ENCODE assay signal across 8 mouse cellular contexts in genomic region chr16:18617370-18618065, GRCm38 (mm10). TPM values are rescaled to one million over a fixed set of nuclear protein-coding genes. Genes with fewer than 3 reads are reported as not detected.
A peak's percentile ranks its signal among the peaks of the same experiment; 100 is the strongest.
DNase-seq lines count a peak whose midpoint lies in the region; ATAC-seq and TF ChIP-seq lines count a peak whose summit lies in the region.

No protein-coding gene starts in this region.

- peaks cover 14% of the 10 kb centered on the region for H3K4me1 ChIP-seq in G1E (ENCODE audit: insufficient read depth, low read depth, low read length)
- H3K4me1 ChIP-seq in forebrain, postnatal 0 days (ENCODE audit: insufficient read depth): no peaks in the 10 kb centered on the region
- peaks cover 29% of the 10 kb centered on the region for H3K4me1 ChIP-seq in lung, embryonic 15.5 days

- H3K27ac ChIP-seq in forebrain, postnatal 0 days (ENCODE audit: low read depth, low read length): no peak overlapping the region
- peak overlapping the region; percentile 60; the same call in 1 of the 2 replicates for H3K27ac ChIP-seq in layer of hippocampus, adult 2 months
- H3K27ac ChIP-seq in lung, embryonic 15.5 days: no peak overlapping the region

- H3K36me3 ChIP-seq in G1E (replicated peaks): no peaks in the 10 kb centered on the region
- peaks cover 15% of the 10 kb centered on the region for H3K36me3 ChIP-seq in forebrain, postnatal 0 days (ENCODE audit: insufficient read depth)
- 0 out of 2 replicates have a peak, but pooled peaks cover 1% of the 10 kb centered on the region for H3K36me3 ChIP-seq in lung, embryonic 15.5 days

- H3K9ac ChIP-seq in forebrain, postnatal 0 days: peak overlapping the region; percentile 10
- H3K9ac ChIP-seq in lung, embryonic 15.5 days: no peak overlapping the region

- WGBS in forebrain, postnatal 0 days: 2% methylated on average over 27 of the region's 27 CpGs
- 1% methylated on average over 27 of the region's 27 CpGs for WGBS in lung, embryonic 15.5 days

- ATAC-seq in G1E (ENCODE audit: extremely low read depth, insufficient number of reproducible peaks, low FRiP score, poor library complexity, severe bottlenecking): peak; percentile 40
- ATAC-seq in forebrain, postnatal 0 days: peak; percentile 70
- peak; percentile 39; the same call in 1 of the 2 replicates for ATAC-seq in lung, embryonic 15.5 days (ENCODE audit: borderline replicate concordance, extremely low read depth, low FRiP score, low TSS enrichment)

- peaks cover 65% of the 10 kb centered on the region for H3K27me3 ChIP-seq in G1E (ENCODE audit: insufficient read depth, low read length)
- H3K27me3 ChIP-seq in forebrain, postnatal 0 days (ENCODE audit: insufficient read depth, low read length): peaks cover 10% of the 10 kb centered on the region
- peaks cover 54% of the 10 kb centered on the region for H3K27me3 ChIP-seq in lung, embryonic 15.5 days

- peak overlapping the region; percentile 52 for H3K4me2 ChIP-seq in forebrain, postnatal 0 days (ENCODE audit: low read depth)
- H3K4me2 ChIP-seq in lung, embryonic 15.5 days: peak overlapping the region; percentile 47

- peak overlapping the region; percentile 52; the same call in 1 of the 2 replicates for H3K4me3 ChIP-seq in G1E (ENCODE audit: low read depth, low read length)
- H3K4me3 ChIP-seq in forebrain, postnatal 0 days (ENCODE audit: low read depth, low read length): peak overlapping the region; percentile 24
- peak overlapping the region; percentile 38 for H3K4me3 ChIP-seq in layer of hippocampus, adult 2 months
- no peak overlapping the region for H3K4me3 ChIP-seq in lung, embryonic 15.5 days

- peak; percentile 80 for TF ChIP-seq CTCF in G1E (IDR thresholded peaks at IDR 0.05; ENCODE audit: low read depth, low read length)
- TF ChIP-seq CTCF in forebrain, postnatal 0 days (IDR thresholded peaks at IDR 0.05; ENCODE audit: low read depth): peak; percentile 95
- TF ChIP-seq CTCF in layer of hippocampus, adult 2 months (conservative IDR thresholded peaks at IDR 0.05): peak; percentile 97

- peak; percentile 74 for DNase-seq in G1E (ENCODE audit: low spot score)
- peak; percentile 89 to 94 for DNase-seq in cerebellum, adult 18-20 months
- DNase-seq in forebrain, postnatal 0 days: peak; percentile 95
- DNase-seq in heart, postnatal 4 days: peak; percentile 93
- peak; percentile 89 to 95 for DNase-seq in layer of hippocampus, adult 2 months (ENCODE audit: low spot score in 2 of 2)
- peak; percentile 61 for DNase-seq in ovary, adult 18-20 months (ENCODE audit: low spot score)
- peak; percentile 90 for DNase-seq in thymus, postnatal 0 days (ENCODE audit: low spot score)

- peaks cover 14% of the 10 kb centered on the region for H3K9me3 ChIP-seq in G1E (replicated peaks)
- no peaks in the 10 kb centered on the region for H3K9me3 ChIP-seq in forebrain, postnatal 0 days (ENCODE audit: low read length)
- no peaks in the 10 kb centered on the region for H3K9me3 ChIP-seq in lung, embryonic 15.5 days

RNA-seq across cellular contexts. Expression of gene Gp1bb, which starts 4.7 kb away (rescaled TPM):
- total RNA-seq in G1E (2014; fragmentation: Nextera tagmentation): not detected in 2 replicates
- 0.11 TPM in 1 of 2 replicates, not detected in the other for total RNA-seq in G1E (2017)
- 0.20 and 0.44 TPM in 2 replicates for polyA plus RNA-seq in G1E (2012)
- 34.1 and 34.2 TPM in 2 replicates for total RNA-seq in forebrain, postnatal 0 days (2014; rRNA removed)
- polyA plus RNA-seq in forebrain, postnatal 0 days (2015; fragmentation: Nextera tagmentation; extraction: Ambion mirVana): 9.4 and 11.4 TPM in 2 replicates
- 1 to 10 TPM in 1 of 2 experiments, under 1 TPM in 1; 0.32 to 1.1 TPM for total RNA-seq in heart, postnatal 4 days (2021)
- 1 to 10 TPM; 1.0 to 1.4 TPM for total RNA-seq in layer of hippocampus, adult 2 months (2021)
- polyA plus RNA-seq in lung, embryonic 15.5 days (2015; fragmentation: Nextera tagmentation; extraction: Ambion mirVana): 2.8 and 4.3 TPM in 2 replicates
- polyA plus RNA-seq in thymus, postnatal 0 days (2015; fragmentation: Nextera tagmentation; extraction: Ambion mirVana): 0.71 and 0.78 TPM in 2 replicates

RNA-seq across cellular contexts. Expression of gene Gm49601, which starts 8.7 kb away (rescaled TPM):
- total RNA-seq in G1E (2014; fragmentation: Nextera tagmentation) (not detected in 2 replicates), G1E (2017) (0.33 TPM in 1 of 2 replicates, not detected in the other)
- polyA plus RNA-seq in G1E (2012): not detected in 2 replicates
- total RNA-seq in forebrain, postnatal 0 days (2014; rRNA removed): 32.7 and 33.4 TPM in 2 replicates
- polyA plus RNA-seq in forebrain, postnatal 0 days (2015; fragmentation: Nextera tagmentation; extraction: Ambion mirVana): 3.6 and 4.9 TPM in 2 replicates
- total RNA-seq in heart, postnatal 4 days (2021): 1 to 10 TPM; 4.0 to 5.1 TPM
- 100 to 1,000 TPM; 207 to 223 TPM for total RNA-seq in layer of hippocampus, adult 2 months (2021)
- 3.2 and 4.0 TPM in 2 replicates for polyA plus RNA-seq in lung, embryonic 15.5 days (2015; fragmentation: Nextera tagmentation; extraction: Ambion mirVana)
- polyA plus RNA-seq in thymus, postnatal 0 days (2015; fragmentation: Nextera tagmentation; extraction: Ambion mirVana): not detected in 2 replicates

RNA-seq across cellular contexts. Expression of gene Sept5, which starts 12.2 kb away (rescaled TPM):
- not detected in 2 replicates for total RNA-seq in G1E (2014; fragmentation: Nextera tagmentation)
- 0.05 TPM in 1 of 2 replicates, not detected in the other for total RNA-seq in G1E (2017)
- not detected in 2 replicates for polyA plus RNA-seq in G1E (2012)
- 372 and 373 TPM in 2 replicates for total RNA-seq in forebrain, postnatal 0 days (2014; rRNA removed)
- 265 and 267 TPM in 2 replicates for polyA plus RNA-seq in forebrain, postnatal 0 days (2015; fragmentation: Nextera tagmentation; extraction: Ambion mirVana)
- 10 to 100 TPM; 10.4 to 15.2 TPM for total RNA-seq in heart, postnatal 4 days (2021)
- total RNA-seq in layer of hippocampus, adult 2 months (2021): 100 to 1,000 TPM; 560 to 619 TPM
- 20.2 and 20.9 TPM in 2 replicates for polyA plus RNA-seq in lung, embryonic 15.5 days (2015; fragmentation: Nextera tagmentation; extraction: Ambion mirVana)
- polyA plus RNA-seq in thymus, postnatal 0 days (2015; fragmentation: Nextera tagmentation; extraction: Ambion mirVana): 1.7 TPM in 2 replicates

RNA-seq across cellular contexts. Expression of gene Tbx1, which starts 27.0 kb away (rescaled TPM):
- total RNA-seq in G1E (2014; fragmentation: Nextera tagmentation): not detected in 2 replicates
- total RNA-seq in G1E (2017): 0.11 TPM in 1 of 2 replicates, not detected in the other
- polyA plus RNA-seq in G1E (2012): not detected in 2 replicates
- total RNA-seq in forebrain, postnatal 0 days (2014; rRNA removed): 0.71 and 1.2 TPM in 2 replicates
- polyA plus RNA-seq in forebrain, postnatal 0 days (2015; fragmentation: Nextera tagmentation; extraction: Ambion mirVana): 0.70 and 0.90 TPM in 2 replicates
- total RNA-seq in heart, postnatal 4 days (2021): under 1 TPM; 0.55 to 0.68 TPM
- total RNA-seq in layer of hippocampus, adult 2 months (2021): 1 to 10 TPM; 1.4 to 1.5 TPM
- polyA plus RNA-seq in lung, embryonic 15.5 days (2015; fragmentation: Nextera tagmentation; extraction: Ambion mirVana): 10.9 and 13.1 TPM in 2 replicates
- 0.24 and 0.25 TPM in 2 replicates for polyA plus RNA-seq in thymus, postnatal 0 days (2015; fragmentation: Nextera tagmentation; extraction: Ambion mirVana)

Comparison
In these comparisons a context has a peak if more than half of its experiments do, and no peak if none do; other contexts are left out.
1. RNA of gene Gp1bb, which starts 4.7 kb away (total RNA-seq): 34.1 to 34.2 TPM in forebrain, postnatal 0 days; 1.0 to 1.4 TPM in layer of hippocampus, adult 2 months, 0.32 to 1.1 TPM in heart, postnatal 4 days and 0.11 TPM in G1E; every median in the first group is over 10 times any median in the second.
2. RNA of gene Sept5, which starts 12.2 kb away (total RNA-seq): 560 to 619 TPM in layer of hippocampus, adult 2 months and 372 to 373 TPM in forebrain, postnatal 0 days; 10.4 to 15.2 TPM in heart, postnatal 4 days and 0.05 TPM in G1E; every median in the first group is over 10 times any median in the second.
3. Peak in every context shown above with its lines, with median percentiles within 50 percentile points of each other: ATAC-seq, DNase-seq and CTCF ChIP-seq.